In genomic region chr1:69559443-69560090, GRCm38 (mm10) we compare ENCODE assay signal across 19 mouse cellular contexts.
A peak's percentile ranks its signal among the peaks of the same experiment; 100 is the strongest.
DNase-seq lines count a peak whose midpoint lies in the region; ATAC-seq and TF ChIP-seq lines count a peak whose summit lies in the region.
"Had no signal": no experiment of that assay in that cellular context is flagged by ENCODE, and none has a peak within 500 bp of the region (broad histone marks: within the 10 kb centered on the region; RNA-seq: fewer than 3 reads in every experiment).

No protein-coding gene starts in this region.

- no peak overlapping the region for H3K9ac ChIP-seq in liver, embryonic 15.5 days
- H3K9ac ChIP-seq: forebrain, embryonic 12.5 days; heart, embryonic 13.5 days; limb, embryonic 15.5 days had no signal

- H3K9me3 ChIP-seq in G1E (replicated peaks), result no peaks in the 10 kb centered on the region
- no peaks in the 10 kb centered on the region for H3K9me3 ChIP-seq in liver, embryonic 15.5 days (replicated peaks)
- no peaks in the 10 kb centered on the region for H3K9me3 ChIP-seq in limb, embryonic 10.5 days (replicated peaks)
- H3K9me3 ChIP-seq: forebrain, embryonic 12.5 days; heart, embryonic 13.5 days; limb, embryonic 15.5 days; midbrain, embryonic 10.5 days had no signal

- DNase-seq in G1E (ENCODE audit: low spot score) (peak; percentile 43), MEL-GATA-1-ER (ENCODE audit: extremely low read depth, low read depth) (peak; percentile 41)
- DNase-seq in layer of hippocampus, adult 9-10 months (ENCODE audit: low spot score), result no peak
- DNase-seq in adrenal gland, adult 2 months, result no peak
- DNase-seq in limb, embryonic 10.5 days (ENCODE audit: low spot score), result no peak
- DNase-seq: adrenal gland, postnatal 25 days; cerebellum, adult 9-10 months; heart, postnatal 4 days; kidney, postnatal 4 days; lung, postnatal 10 days; thymus, postnatal 25 days had no signal

- H3K36me3 ChIP-seq in G1E (replicated peaks), result peaks cover 9% of the 10 kb centered on the region
- no peaks in the 10 kb centered on the region for H3K36me3 ChIP-seq in liver, embryonic 15.5 days (replicated peaks)
- H3K36me3 ChIP-seq in limb, embryonic 10.5 days, result no peaks in the 10 kb centered on the region
- H3K36me3 ChIP-seq: forebrain, embryonic 12.5 days; heart, embryonic 13.5 days; limb, embryonic 15.5 days; midbrain, embryonic 10.5 days had no signal

- WGBS in liver, embryonic 15.5 days (ENCODE audit: insufficient replicate concordance), result 22% methylated on average over 5 of the region's 5 CpGs
- 86% methylated on average over 5 of the region's 5 CpGs for WGBS in limb, embryonic 10.5 days

- ATAC-seq in G1E (ENCODE audit: extremely low read depth, insufficient number of reproducible peaks, low FRiP score, poor library complexity, severe bottlenecking), result peak; percentile 93
- ATAC-seq in erythroid progenitor cell, adult 5-6 weeks (replicated peaks; ENCODE audit: low FRiP score, poor library complexity, severe bottlenecking), result peak; percentile 94
- ATAC-seq in liver, embryonic 15.5 days (ENCODE audit: insufficient read depth), result peak; percentile 99

- H3K4me1 ChIP-seq in G1E (ENCODE audit: insufficient read depth, low read depth, low read length), result peaks cover 22% of the 10 kb centered on the region
- peaks cover 22% of the 10 kb centered on the region for H3K4me1 ChIP-seq in liver, embryonic 15.5 days (replicated peaks)
- H3K4me1 ChIP-seq in limb, embryonic 10.5 days, result no peaks in the 10 kb centered on the region
- H3K4me1 ChIP-seq: forebrain, embryonic 12.5 days; heart, embryonic 13.5 days; limb, embryonic 15.5 days; midbrain, embryonic 10.5 days had no signal

- peak overlapping the region; percentile 74 for H3K27ac ChIP-seq in liver, embryonic 15.5 days (replicated peaks)
- no peak overlapping the region for H3K27ac ChIP-seq in limb, embryonic 10.5 days
- H3K27ac ChIP-seq: forebrain, embryonic 12.5 days; heart, embryonic 13.5 days; left cerebral cortex, adult 2 months; limb, embryonic 15.5 days; midbrain, embryonic 10.5 days had no signal

- no peak for TF ChIP-seq CTCF in G1E (IDR thresholded peaks at IDR 0.05; ENCODE audit: low read depth, low read length)

- H3K4me2 ChIP-seq in liver, embryonic 15.5 days, result peak overlapping the region; percentile 45
- H3K4me2 ChIP-seq: forebrain, embryonic 12.5 days; heart, embryonic 13.5 days; limb, embryonic 15.5 days had no signal

- H3K4me3 ChIP-seq in G1E (ENCODE audit: low read depth, low read length), result no peak overlapping the region; the same call in 1 of the 2 replicates
- no peak overlapping the region for H3K4me3 ChIP-seq in liver, embryonic 15.5 days (replicated peaks)
- H3K4me3 ChIP-seq in limb, embryonic 10.5 days, result no peak overlapping the region
- H3K4me3 ChIP-seq: forebrain, embryonic 12.5 days; heart, embryonic 13.5 days; left cerebral cortex, adult 2 months; limb, embryonic 15.5 days; midbrain, embryonic 10.5 days had no signal

- no peaks in the 10 kb centered on the region for H3K27me3 ChIP-seq in G1E (ENCODE audit: insufficient read depth, low read length)
- no peaks in the 10 kb centered on the region for H3K27me3 ChIP-seq in liver, embryonic 15.5 days
- H3K27me3 ChIP-seq in limb, embryonic 10.5 days (ENCODE audit: low read depth, poor library complexity, severe bottlenecking), result no peaks in the 10 kb centered on the region
- H3K27me3 ChIP-seq: CH12.LX; forebrain, embryonic 12.5 days; heart, embryonic 13.5 days; limb, embryonic 15.5 days had no signal

Comparison
In these comparisons a context has a peak if more than half of its experiments do, and no peak if none do; other contexts are left out.
1. DNase-seq: peak in G1E (single experiment) and MEL-GATA-1-ER (single experiment); none in layer of hippocampus, adult 9-10 months (single experiment), adrenal gland, adult 2 months (single experiment) and limb, embryonic 10.5 days (single experiment).
2. Peak in every context shown above with its lines, with median percentiles within 50 percentile points of each other: ATAC-seq.